Mouse (Mus musculus) frontal cortex, adult 2 months (tissue): Measurements from ENCODE around the gene Tmcc1. TPM values are rescaled to one million over a fixed set of nuclear protein-coding genes. Genes with fewer than 3 reads are reported as not detected.

Source experiments
- DNase-seq, 2 experiments: peaks; one replicate each; pipeline ENCODE4 v3.0.0; 2022; ENCODE audit warnings: low spot score in 1 of 2; ENCODE audit errors: extremely low spot score in 1 of 2
- polyA plus RNA-seq: library from polyadenylated mRNA; depleted of rRNA; stranded (reverse); fragments of >200 nt; gene quantifications from 2 replicates; pipeline ENCODE4 v1.2.3, GENCODE M21; 2012

Gene Tmcc1
- polyA plus RNA-seq, 1 experiment = 47.8 TPM

GRCm38 (mm10) chr6:115996171-115996851 lies 197.0 kb downstream of the Tmcc1 start:
- DNase-seq = peak in 1 of 2 experiments; percentile 52

GRCm38 (mm10) chr6:115995531-115995941 lies 197.8 kb downstream of the Tmcc1 start:
- no peak for DNase-seq

- DNase-seq = peak in 1 of 2 experiments; percentile 82
These were observed 198.3 kb downstream of the Tmcc1 start, which contains the start of gene Plxnd1 for GRCm38 (mm10) chr6:115994877-115995520. TSS of gene Plxnd1 (minus strand) at chr6:115995005.

DNA sequence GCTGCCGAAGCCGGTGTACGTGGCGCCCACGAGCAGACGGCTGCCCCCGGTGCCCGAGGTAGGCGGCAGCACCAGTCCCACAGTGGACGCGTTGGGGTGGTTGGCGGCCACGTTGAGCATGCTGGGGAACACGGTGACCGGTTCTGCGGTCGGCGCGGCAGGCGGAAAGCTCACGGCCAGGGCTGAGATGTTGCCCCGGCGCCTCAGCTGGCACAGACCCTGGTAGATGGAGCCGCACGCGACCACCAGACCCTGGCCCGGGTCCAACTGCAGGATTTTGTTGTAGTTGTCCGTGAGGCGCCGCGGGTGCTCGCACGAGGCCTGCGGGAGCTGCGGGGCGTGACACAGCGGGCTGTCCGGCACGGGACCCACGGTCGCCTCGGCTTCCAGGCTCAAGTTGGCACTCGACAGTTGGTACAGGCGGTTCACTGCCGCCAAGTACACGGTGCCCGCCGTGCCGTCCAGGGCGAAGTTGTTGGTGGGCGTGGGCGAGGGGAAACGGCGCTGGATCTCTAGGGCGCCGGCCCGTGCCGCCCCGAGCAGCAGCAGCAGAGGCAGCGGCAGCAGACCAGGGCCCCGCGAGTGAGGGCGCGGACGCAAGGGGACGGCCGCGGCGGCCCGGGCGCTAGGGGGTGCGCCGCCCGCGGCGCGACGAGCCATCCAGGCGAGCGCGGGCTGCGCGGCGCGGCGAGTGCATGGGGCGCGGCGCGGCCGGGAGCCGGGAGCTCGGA lies 199.0 kb downstream of the Tmcc1 start:
- DNase-seq = no peak

- DNase-seq = no peak
These were observed 199.7 kb downstream of the Tmcc1 start for GRCm38 (mm10) chr6:115993463-115994145.

DNA sequence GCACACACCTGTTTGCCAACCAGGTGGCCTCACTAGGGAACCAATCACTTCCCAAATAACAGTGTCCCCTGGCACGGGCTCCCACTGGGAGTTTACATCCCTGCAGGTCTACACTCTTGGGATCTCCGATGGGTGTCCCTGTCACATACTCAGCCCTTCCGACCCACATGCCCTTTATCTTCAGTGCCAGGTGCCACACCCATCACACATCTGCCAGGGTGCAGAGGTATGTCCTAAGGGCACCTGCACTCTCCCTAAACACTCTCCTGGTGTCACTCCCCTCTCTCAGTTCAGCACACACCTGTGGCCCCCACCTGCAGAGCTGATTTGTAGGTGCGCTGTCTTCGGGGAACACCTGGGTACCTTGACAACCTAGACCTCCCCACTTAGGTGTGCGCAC lies 200.3 kb downstream of the Tmcc1 start:
- DNase-seq = no peak

- no peak for DNase-seq
These were observed 201.2 kb downstream of the Tmcc1 start for GRCm38 (mm10) chr6:115991881-115992620.

- no peak for DNase-seq
These were observed 202.0 kb downstream of the Tmcc1 start for GRCm38 (mm10) chr6:115991108-115991880.

- no peak for DNase-seq
These were observed 202.8 kb downstream of the Tmcc1 start for GRCm38 (mm10) chr6:115990479-115990878.

DNA sequence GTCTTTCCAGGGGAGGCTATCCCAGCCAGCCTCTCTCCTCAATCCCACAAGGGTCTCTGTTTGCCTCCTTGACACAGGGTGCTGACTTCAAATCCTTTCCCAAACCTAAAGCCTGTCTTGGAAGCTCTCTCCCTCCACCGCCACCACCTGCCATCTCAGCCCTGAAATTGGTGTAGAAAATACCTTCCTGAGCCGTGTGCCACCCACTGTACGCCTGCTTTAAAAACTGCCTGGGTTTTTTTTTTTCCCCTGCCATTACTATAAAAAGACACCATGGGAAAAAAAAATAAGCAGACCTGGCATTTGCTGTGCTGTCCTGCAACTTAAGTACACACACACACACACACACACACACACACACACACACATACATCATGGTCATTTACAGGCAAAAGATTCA lies 203.2 kb downstream of the Tmcc1 start:
- peak in 1 of 2 experiments; percentile 45 for DNase-seq

- DNase-seq = peak in 1 of 2 experiments; percentile 63
These were observed 203.7 kb downstream of the Tmcc1 start for GRCm38 (mm10) chr6:115989607-115990006.

GRCm38 (mm10) chr6:115989032-115989431 lies 204.3 kb downstream of the Tmcc1 start:
- no peak for DNase-seq

DNA sequence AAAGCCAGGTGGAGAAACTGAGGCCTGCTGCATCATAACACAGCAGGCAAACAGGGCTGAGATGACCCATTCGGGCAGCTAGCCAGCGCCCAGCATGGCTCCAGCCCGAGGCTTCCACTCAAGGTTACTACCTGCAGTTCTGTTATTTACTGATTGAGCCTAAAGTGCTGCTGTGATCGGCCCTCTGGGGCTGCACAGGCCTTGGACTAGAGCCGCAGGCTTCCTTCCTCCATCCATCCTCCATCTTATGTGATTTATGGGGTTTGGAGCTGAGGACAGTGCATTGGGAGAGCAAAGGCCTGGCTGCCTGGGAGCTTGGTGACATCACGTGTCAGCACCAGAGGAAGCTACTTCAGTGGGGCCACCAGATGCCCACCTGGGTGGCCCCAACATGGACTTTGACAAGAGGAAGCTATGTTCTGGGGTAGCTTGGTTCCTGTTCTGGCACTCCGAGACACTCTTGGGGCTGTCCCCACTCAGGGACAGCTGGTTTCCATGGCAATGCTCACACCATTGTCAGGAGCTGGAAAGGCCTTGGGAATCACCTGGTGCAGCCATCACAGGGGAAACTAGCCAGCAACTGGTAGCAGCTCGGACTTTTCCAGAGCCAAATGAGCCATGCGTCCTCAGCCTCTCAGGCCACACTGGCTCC lies 206.1 kb downstream of the Tmcc1 start:
- no peak for DNase-seq

DNA sequence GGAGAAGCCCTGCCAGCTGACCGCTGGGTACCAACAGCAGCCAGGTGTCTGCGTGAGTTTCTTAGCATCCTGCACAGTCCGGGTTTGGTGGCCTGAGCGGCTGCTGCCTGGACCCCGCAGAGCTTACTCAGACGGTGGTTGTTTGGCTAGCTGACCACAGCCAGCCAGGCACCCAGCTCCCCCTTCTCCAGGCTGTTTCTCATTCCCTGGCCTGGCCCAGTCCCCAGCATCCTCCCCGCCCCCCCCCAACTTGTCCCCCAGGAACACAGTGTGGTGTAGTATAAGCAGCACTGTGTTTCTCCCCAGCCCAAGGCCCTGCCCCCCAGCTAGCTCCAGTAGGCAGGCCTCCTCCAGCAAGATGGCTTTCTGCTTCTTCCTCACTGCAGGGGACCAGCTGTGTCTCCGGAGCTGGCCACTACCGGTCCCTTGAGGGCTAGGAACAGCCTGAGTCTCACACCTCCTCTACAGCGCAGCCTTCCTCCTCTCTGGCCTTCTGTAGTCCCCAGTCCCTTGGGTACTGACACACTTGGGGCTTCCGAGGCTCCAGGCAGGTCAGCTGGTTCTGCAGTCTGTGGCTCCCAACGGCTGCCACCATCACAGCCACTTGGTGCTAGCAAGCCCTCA lies 206.7 kb downstream of the Tmcc1 start:
- no peak for DNase-seq

GRCm38 (mm10) chr6:115985622-115986021 lies 207.7 kb downstream of the Tmcc1 start:
- no peak for DNase-seq

DNA sequence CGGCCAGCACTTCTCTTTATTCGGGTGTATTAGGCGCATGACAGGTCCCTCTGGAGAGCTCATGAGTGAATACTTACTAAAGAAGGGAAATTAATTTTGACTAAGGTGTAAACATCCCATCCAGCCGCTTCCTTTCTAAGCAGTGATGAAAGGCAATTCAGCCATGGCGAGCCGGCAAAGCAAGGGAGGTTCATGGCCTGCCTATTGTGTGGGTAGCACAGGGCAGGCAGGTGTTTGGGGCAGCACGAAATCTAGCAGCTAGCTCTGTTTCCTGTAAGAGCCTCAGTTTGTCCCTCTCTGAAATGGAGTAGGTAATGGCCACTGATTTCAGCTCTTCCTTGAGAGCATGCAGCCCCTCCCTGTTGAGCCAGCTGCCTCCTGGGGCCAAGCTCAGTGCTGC lies 208.7 kb downstream of the Tmcc1 start:
- no peak for DNase-seq

DNA sequence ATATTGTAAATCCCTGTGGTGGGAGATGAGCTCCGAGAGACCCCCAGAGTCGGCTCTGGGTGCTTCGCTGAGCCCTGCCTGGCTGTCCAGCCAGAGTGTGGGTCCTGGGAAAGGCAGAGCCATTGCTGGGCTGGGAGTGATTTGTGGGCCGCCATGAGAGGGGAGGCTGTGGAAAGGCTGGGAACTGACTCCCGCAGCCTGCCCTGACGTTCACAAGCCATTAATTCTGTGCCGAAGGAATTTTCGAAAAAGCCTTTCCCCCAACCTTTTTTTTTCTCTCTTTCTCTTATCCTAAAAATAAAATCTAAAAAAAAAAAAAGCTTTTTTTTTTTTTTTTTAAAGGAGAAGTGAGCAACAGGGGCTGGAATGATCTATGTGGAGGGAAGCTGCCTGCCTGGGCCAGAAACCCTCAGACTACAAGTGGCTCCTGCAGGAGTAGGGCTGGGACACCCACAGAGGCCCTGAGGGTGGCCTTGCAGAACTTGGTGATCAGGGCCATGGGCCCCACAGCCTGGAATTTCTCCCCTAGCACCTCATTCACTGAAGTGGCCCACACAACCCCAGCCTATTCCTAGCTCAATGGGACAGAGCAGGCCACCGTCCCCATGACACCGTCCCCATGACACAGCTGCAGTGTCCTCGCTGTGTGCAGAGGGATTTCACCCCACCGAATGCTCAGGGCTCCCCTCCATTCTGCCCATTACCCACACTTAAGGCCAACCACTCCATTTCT lies 209.8 kb downstream of the Tmcc1 start:
- DNase-seq = no peak

GRCm38 (mm10) chr6:115982889-115983288 lies 210.4 kb downstream of the Tmcc1 start:
- no peak for DNase-seq
